Mouse (Mus musculus) liver, postnatal 0 days (tissue): ENCODE results near the gene Tescl.

ENCODE experiments used
- CTCF ChIP-seq: sonication (generic); IDR thresholded peaks from 2 replicates; pipeline ENCODE4 v1.5.1; 2016; ENCODE audit warnings: antibody characterized with exemption, low read depth
- EP300 ChIP-seq: IDR thresholded peaks from 2 replicates; pipeline ENCODE4 v1.6.1; 2016; ENCODE audit warnings: antibody characterized with exemption, low read depth, mild to moderate bottlenecking

DNA sequence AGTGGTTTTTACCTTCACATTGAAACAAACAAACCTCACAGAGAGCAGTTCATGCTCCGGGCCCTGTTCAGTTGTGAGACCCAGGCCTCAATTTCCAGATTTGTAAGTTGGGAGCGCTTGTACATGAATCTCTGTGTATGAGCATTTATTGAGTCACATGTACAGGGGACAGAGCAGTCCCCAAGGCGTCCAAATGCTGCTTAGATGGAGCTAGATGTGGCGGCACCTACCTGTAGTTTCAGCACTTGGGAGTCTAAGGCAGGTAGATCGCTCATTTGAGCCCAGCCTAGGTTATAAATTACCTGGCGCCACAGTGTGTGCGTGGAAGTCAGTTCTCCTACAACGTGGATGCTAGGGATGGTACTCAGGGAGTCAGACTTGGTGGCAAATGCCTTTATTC, 42.7 kb upstream of the Tescl start:
- TF ChIP-seq CTCF (no peak), EP300 (no peak)
